Mouse (Mus musculus): ENCODE results near the gene Zfp654. TPM values are rescaled to one million over a fixed set of nuclear protein-coding genes. Genes with fewer than 3 reads are reported as not detected.
A peak's percentile ranks its signal among the peaks of the same experiment; 100 is the strongest.
"Not testable (repeated sequence)": the region's sequence is repeated elsewhere in the genome, so short reads cannot be mapped to it uniquely, and the experiment has no call there.

Gene Zfp654
- polyA plus RNA-seq, 1 experiment: 2.0 TPM

- TF ChIP-seq POLR2A (IDR thresholded peaks at IDR 0.05; ENCODE audit: control insufficient read depth, extremely low read depth, insufficient read depth, low read length, poor library complexity) (no peak), CTCF (IDR thresholded peaks at IDR 0.05; ENCODE audit: borderline replicate concordance, control insufficient read depth, extremely low read depth, insufficient read depth, low read length, poor library complexity) (no peak)
- 29% methylated on average over 2 of the region's 2 CpGs for WGBS
- no peak overlapping the region for H3K27ac ChIP-seq (ENCODE audit: control insufficient read depth, insufficient read depth, low read length)
- H3K4me3 ChIP-seq (ENCODE audit: control insufficient read depth, insufficient read depth, low read length): no peak overlapping the region
- peaks cover 3% of the 10 kb centered on the region; the same call in 1 of the 2 replicates for H3K4me1 ChIP-seq (replicated peaks; ENCODE audit: control insufficient read depth, insufficient read depth, low read length)
- no peaks in the 10 kb centered on the region for H3K27me3 ChIP-seq (ENCODE audit: control insufficient read depth, insufficient read depth, low read length)
- DNase-seq: no peak
- H3K36me3 ChIP-seq (ENCODE audit: control insufficient read depth, insufficient read depth, low read length): no peaks in the 10 kb centered on the region
Measured at GRCm38 (mm10) chr16:64869621-64870020, 18.2 kb upstream of the Zfp654 start.

- Histone ChIP-seq H3K27me3 (ENCODE audit: control insufficient read depth, insufficient read depth, low read length) (no peaks in the 10 kb centered on the region), H3K27ac (ENCODE audit: control insufficient read depth, insufficient read depth, low read length) (no peak overlapping the region), H3K4me1 (replicated peaks; ENCODE audit: control insufficient read depth, insufficient read depth, low read length) (peaks cover 3% of the 10 kb centered on the region; the same call in 1 of the 2 replicates), H3K4me3 (ENCODE audit: control insufficient read depth, insufficient read depth, low read length) (no peak overlapping the region), H3K36me3 (ENCODE audit: control insufficient read depth, insufficient read depth, low read length) (no peaks in the 10 kb centered on the region)
- no peak for DNase-seq
- TF ChIP-seq POLR2A (IDR thresholded peaks at IDR 0.05; ENCODE audit: control insufficient read depth, extremely low read depth, insufficient read depth, low read length, poor library complexity) (no peak), CTCF (IDR thresholded peaks at IDR 0.05; ENCODE audit: borderline replicate concordance, control insufficient read depth, extremely low read depth, insufficient read depth, low read length, poor library complexity) (no peak)
- 67% methylated on average over 6 of the region's 6 CpGs for WGBS
Measured at GRCm38 (mm10) chr16:64868613-64869012, 17.2 kb upstream of the Zfp654 start.

- WGBS: 94% methylated on average over 8 of the region's 8 CpGs
- DNase-seq; H3K27ac ChIP-seq (ENCODE audit: control insufficient read depth, insufficient read depth, low read length); H3K4me1 ChIP-seq (replicated peaks; ENCODE audit: control insufficient read depth, insufficient read depth, low read length); H3K4me3 ChIP-seq (ENCODE audit: control insufficient read depth, insufficient read depth, low read length); H3K36me3 ChIP-seq (ENCODE audit: control insufficient read depth, insufficient read depth, low read length); H3K27me3 ChIP-seq (ENCODE audit: control insufficient read depth, insufficient read depth, low read length): not testable (repeated sequence)
Measured at GRCm38 (mm10) chr16:64865841-64866240, 14.4 kb upstream of the Zfp654 start.

- Histone ChIP-seq H3K36me3 (ENCODE audit: control insufficient read depth, insufficient read depth, low read length) (peaks cover 23% of the 10 kb centered on the region), H3K27me3 (ENCODE audit: control insufficient read depth, insufficient read depth, low read length) (no peaks in the 10 kb centered on the region), H3K4me1 (replicated peaks; ENCODE audit: control insufficient read depth, insufficient read depth, low read length) (peaks cover 2% of the 10 kb centered on the region; the same call in 1 of the 2 replicates), H3K27ac (ENCODE audit: control insufficient read depth, insufficient read depth, low read length) (no peak overlapping the region), H3K4me3 (ENCODE audit: control insufficient read depth, insufficient read depth, low read length) (no peak overlapping the region)
- WGBS: 92% methylated on average over 3 of the region's 3 CpGs
- DNase-seq: no peak
- TF ChIP-seq POLR2A (IDR thresholded peaks at IDR 0.05; ENCODE audit: control insufficient read depth, extremely low read depth, insufficient read depth, low read length, poor library complexity) (no peak), CTCF (IDR thresholded peaks at IDR 0.05; ENCODE audit: borderline replicate concordance, control insufficient read depth, extremely low read depth, insufficient read depth, low read length, poor library complexity) (no peak)
Measured at GRCm38 (mm10) chr16:64856946-64857345, 5.5 kb upstream of the Zfp654 start.

- Histone ChIP-seq H3K36me3 (ENCODE audit: control insufficient read depth, insufficient read depth, low read length) (peaks cover 23% of the 10 kb centered on the region), H3K4me1 (replicated peaks; ENCODE audit: control insufficient read depth, insufficient read depth, low read length) (peaks cover 6% of the 10 kb centered on the region), H3K4me3 (ENCODE audit: control insufficient read depth, insufficient read depth, low read length) (peak overlapping the region; percentile 97), H3K27ac (ENCODE audit: control insufficient read depth, insufficient read depth, low read length) (peak overlapping the region; percentile 63; the same call in 1 of the 2 replicates), H3K27me3 (ENCODE audit: control insufficient read depth, insufficient read depth, low read length) (no peaks in the 10 kb centered on the region)
- DNase-seq: no peak
- under 1% methylated on average over 14 of the region's 14 CpGs for WGBS
- TF ChIP-seq CTCF (IDR thresholded peaks at IDR 0.05; ENCODE audit: borderline replicate concordance, control insufficient read depth, extremely low read depth, insufficient read depth, low read length, poor library complexity) (no peak), POLR2A (IDR thresholded peaks at IDR 0.05; ENCODE audit: control insufficient read depth, extremely low read depth, insufficient read depth, low read length, poor library complexity) (no peak)
Measured at GRCm38 (mm10) chr16:64852891-64853290, 1.4 kb upstream of the Zfp654 start.

- H3K27me3 ChIP-seq (ENCODE audit: control insufficient read depth, insufficient read depth, low read length): no peaks in the 10 kb centered on the region
- peak; percentile 50 for DNase-seq
- no peak for TF ChIP-seq POLR2A (IDR thresholded peaks at IDR 0.05; ENCODE audit: control insufficient read depth, extremely low read depth, insufficient read depth, low read length, poor library complexity)
- TF ChIP-seq CTCF (IDR thresholded peaks at IDR 0.05; ENCODE audit: borderline replicate concordance, control insufficient read depth, extremely low read depth, insufficient read depth, low read length, poor library complexity): no peak
- H3K27ac ChIP-seq (ENCODE audit: control insufficient read depth, insufficient read depth, low read length): peak overlapping the region; percentile 63; the same call in 1 of the 2 replicates
- H3K4me3 ChIP-seq (ENCODE audit: control insufficient read depth, insufficient read depth, low read length): peak overlapping the region; percentile 97
- WGBS: under 1% methylated on average over 36 of the region's 53 CpGs
- H3K4me1 ChIP-seq (replicated peaks; ENCODE audit: control insufficient read depth, insufficient read depth, low read length): peaks cover 6% of the 10 kb centered on the region
- H3K36me3 ChIP-seq (ENCODE audit: control insufficient read depth, insufficient read depth, low read length): peaks cover 19% of the 10 kb centered on the region
Measured at GRCm38 (mm10) chr16:64852441-64852871, 1.0 kb upstream of the Zfp654 start.

GRCm38 (mm10) chr16:64851085-64851562 is 328 bp downstream of the Zfp654 start:
- Histone ChIP-seq H3K4me3 (ENCODE audit: control insufficient read depth, insufficient read depth, low read length) (peak overlapping the region; percentile 74), H3K4me1 (replicated peaks; ENCODE audit: control insufficient read depth, insufficient read depth, low read length) (peaks cover 6% of the 10 kb centered on the region), H3K27me3 (ENCODE audit: control insufficient read depth, insufficient read depth, low read length) (no peaks in the 10 kb centered on the region), H3K27ac (ENCODE audit: control insufficient read depth, insufficient read depth, low read length) (peak overlapping the region; percentile 10; the same call in 1 of the 2 replicates), H3K36me3 (ENCODE audit: control insufficient read depth, insufficient read depth, low read length) (peaks cover 10% of the 10 kb centered on the region)
- DNase-seq: no peak
- TF ChIP-seq CTCF (IDR thresholded peaks at IDR 0.05; ENCODE audit: borderline replicate concordance, control insufficient read depth, extremely low read depth, insufficient read depth, low read length, poor library complexity): no peak
- no peak for TF ChIP-seq POLR2A (IDR thresholded peaks at IDR 0.05; ENCODE audit: control insufficient read depth, extremely low read depth, insufficient read depth, low read length, poor library complexity)
- under 1% methylated on average over 45 of the region's 45 CpGs for WGBS
